Mouse (Mus musculus) frontal cortex, adult (tissue): Measurements from ENCODE around the gene Mlkl.

Experiments used
- ATAC-seq: cut with Nextera tagmentation; 2 replicates; pipeline ENCODE4 v1.9.2; 2017; ENCODE audit warnings: mild to moderate bottlenecking, moderate library complexity, mixed read lengths; ENCODE audit not compliant: low TSS enrichment

Mlkl gene

GRCm38 (mm10) chr8:111337890-111338347 is at the start of gene Mlkl:
Gene Mlkl (minus strand): TSS chr8:111338177.
- peak; percentile 69; the same call in 1 of the 2 replicates for ATAC-seq

DNA sequence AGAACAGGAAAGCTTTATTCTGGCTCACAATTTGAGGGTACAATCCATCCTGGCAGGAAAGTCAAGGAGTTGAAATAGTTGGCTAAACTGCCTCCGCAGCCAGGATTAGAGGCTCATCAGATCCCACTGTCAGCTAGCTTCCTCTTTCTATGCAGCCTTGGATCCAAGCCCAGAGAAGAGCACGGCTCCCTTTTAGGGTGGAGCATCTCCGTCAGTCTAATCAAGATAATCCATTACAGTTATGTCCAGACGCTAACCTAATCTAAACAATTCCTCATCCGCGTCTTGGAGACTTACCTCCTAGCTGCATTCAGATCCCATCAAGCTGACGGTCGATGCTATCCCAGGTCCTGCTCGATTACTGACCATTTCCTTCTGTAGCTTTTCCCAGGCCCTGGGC is 47.9 kb upstream of the Mlkl start:
- ATAC-seq, result no peak

DNA sequence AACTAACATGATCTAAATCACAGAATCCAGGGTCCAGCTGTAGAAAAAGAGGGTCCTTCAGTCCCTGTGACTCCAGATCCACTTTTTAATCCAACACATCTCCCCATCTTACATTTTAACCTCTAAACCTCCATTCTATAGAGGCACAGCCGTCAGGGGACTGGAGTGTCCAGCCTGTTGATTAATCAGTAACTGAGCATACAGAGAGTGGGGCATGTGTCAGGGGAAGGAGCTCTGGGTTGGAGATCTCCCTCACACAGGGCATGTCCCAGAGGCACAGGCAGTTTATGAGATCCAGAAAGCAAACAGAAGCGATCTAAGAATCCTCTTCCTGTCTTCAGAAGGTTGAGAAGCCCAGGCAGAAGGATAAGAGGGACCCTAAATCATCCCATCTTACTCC is 46.7 kb upstream of the Mlkl start:
- no peak for ATAC-seq

GRCm38 (mm10) chr8:111375192-111375591 is 37.2 kb upstream of the Mlkl start:
- ATAC-seq, result peak; percentile 55; the same call in 1 of the 2 replicates

GRCm38 (mm10) chr8:111369711-111370110 is 31.7 kb upstream of the Mlkl start:
- no peak for ATAC-seq

- ATAC-seq, result no peak
Measured at GRCm38 (mm10) chr8:111367350-111367749, 29.4 kb upstream of the Mlkl start.

GRCm38 (mm10) chr8:111366610-111367234 is 28.7 kb upstream of the Mlkl start:
- ATAC-seq, result peak; percentile 25

DNA sequence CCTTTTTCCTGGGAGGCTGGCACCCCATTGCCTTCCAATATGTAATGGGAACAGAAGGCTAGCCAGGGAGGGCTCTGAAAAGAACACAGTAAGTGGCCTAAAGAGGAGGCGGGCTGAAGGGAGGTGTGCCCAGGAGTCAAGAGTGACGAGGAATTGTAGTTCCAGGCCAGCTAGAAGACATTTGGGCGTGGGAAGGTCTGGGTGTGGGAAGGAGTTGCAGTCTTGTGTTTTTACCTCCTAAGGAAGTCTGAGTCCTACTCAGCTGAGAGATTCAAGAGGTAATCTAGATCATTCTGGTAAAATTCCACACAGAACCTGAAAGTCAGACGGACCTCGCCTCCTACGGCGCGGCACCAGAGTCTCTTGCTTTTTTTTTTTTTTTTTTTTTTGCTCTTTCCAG is 25.5 kb upstream of the Mlkl start:
- peak; percentile 79 for ATAC-seq

DNA sequence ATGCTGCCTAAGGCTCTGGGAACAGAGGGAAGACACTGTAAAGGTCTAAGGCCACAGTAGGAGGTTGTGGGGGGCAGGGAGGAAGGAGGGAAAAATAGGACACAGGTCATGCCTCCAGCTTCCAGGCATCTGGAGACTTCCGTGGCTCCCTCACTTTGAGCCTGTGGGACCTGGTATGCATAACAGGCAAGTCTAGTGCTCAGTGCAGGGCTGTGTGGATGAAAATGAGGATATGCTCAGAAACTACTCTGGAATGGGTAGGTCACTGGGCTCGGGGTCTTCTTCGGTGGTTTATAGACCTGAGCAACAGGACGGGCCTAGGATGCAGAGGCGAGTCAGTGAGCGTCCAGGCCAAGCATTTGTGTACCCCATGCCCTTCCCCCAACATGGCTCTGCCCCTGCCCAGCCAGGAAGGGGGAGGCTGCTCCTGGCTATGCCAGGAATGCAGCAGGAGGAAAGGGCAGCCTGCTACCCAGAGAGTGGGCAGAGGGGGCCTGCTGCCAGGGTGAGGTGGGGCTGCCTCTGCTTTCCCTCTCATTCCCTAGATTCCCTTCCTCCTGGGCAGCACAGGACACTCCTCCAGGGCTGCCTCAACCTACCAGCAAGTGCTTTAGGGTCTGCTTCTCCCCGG is 22.7 kb upstream of the Mlkl start:
- ATAC-seq, result no peak

- ATAC-seq, result no peak
Measured at GRCm38 (mm10) chr8:111359936-111360335, 22.0 kb upstream of the Mlkl start.

GRCm38 (mm10) chr8:111358905-111359304 is 20.9 kb upstream of the Mlkl start:
- ATAC-seq, result no peak

DNA sequence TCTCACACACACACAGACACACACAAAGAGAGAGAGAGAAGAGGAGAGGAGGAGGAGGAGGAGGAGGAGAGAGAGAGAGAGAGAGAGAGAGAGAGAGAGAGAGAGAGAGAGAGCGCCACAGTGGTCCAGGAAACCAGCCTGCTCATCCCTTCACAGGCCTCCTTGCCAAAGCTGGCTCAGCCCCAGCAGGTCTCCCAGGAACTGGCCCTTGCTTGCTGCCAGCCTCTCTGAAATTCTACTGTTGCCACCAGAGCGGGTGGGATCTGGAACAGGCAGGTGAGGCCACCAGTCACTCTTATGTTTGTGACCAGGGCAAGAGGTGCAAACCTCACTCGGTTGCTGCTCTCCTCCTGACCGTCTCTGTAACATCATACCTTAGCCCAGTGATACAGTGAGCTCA is 19.5 kb upstream of the Mlkl start:
- ATAC-seq, result no peak

- peak; percentile 73 for ATAC-seq
Measured at GRCm38 (mm10) chr8:111353497-111353896, 15.5 kb upstream of the Mlkl start.

DNA sequence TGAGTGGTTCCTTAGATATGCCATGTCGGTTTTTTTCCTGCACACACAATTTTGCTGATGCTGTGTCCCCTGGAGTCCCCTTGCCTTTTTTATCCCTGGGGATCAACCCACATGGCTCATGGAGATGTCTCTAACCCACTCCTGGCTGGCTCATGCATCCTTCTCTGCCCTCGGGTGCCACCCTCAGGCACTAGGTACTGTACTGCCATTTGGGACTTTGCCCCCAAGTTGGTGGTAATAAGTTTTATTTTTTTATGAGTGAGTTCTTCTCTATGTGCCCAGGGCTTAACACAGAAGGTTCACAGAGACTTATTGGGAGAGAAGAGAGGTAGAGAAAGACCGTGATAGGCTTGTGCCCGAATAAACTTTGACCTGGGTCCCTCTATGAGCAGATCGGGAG is 14.3 kb upstream of the Mlkl start:
- no peak for ATAC-seq

- no peak for ATAC-seq
Measured at GRCm38 (mm10) chr8:111350577-111350976, 12.6 kb upstream of the Mlkl start.

DNA sequence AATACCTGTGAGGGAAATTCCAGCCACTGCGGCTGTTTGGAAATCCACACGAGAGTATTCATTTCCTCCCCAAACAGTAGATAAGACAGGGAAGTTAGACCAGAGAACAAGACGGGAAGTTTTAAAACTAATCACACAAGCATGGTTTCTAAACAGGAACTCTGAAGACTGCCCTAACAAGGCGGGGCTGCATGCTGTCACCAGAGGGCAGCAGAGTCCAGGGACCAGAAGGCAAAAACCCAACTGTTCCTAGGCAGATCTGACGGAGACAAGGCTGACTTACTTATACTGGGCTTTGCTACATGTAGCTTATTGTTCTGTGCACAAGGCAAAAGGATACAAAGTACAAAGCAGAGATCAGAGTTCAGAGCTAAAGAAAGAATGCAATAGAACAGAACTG is 5.2 kb upstream of the Mlkl start:
- peak; percentile 96 for ATAC-seq

- no peak for ATAC-seq
Measured at GRCm38 (mm10) chr8:111340186-111340585, 2.2 kb upstream of the Mlkl start.

- ATAC-seq, result no peak
Measured at GRCm38 (mm10) chr8:111338370-111339208, 612 bp upstream of the Mlkl start.

DNA sequence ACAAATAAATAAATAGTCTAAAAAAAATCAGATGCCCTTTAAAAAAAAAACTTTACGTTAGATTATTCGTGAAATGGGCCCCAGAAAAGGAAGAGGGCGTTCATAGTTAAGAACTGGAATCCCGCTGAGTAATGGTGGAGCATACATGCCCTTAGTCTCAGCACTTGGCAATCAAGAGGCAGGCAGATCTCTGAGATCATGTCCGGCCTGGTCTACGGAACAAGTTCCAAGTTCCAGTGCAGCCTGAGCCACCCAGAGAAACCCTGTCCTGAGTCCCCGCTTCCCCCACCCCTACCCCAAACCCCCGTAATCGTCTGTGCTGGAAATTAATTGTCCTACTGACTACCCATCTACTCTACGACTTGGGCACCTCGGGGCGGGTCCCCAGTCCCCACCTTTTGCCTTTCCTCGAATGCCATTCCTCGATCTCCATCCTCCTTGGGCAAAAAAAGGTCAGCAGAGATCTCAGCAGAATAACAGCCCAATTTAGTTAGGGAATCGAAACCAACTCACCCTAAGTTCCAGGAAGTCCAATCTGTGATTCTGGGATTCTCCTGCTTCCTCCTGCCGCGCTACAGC is 577 bp downstream of the Mlkl start:
- no peak for ATAC-seq

GRCm38 (mm10) chr8:111336692-111337091 is 1.3 kb downstream of the Mlkl start:
- ATAC-seq, result no peak

DNA sequence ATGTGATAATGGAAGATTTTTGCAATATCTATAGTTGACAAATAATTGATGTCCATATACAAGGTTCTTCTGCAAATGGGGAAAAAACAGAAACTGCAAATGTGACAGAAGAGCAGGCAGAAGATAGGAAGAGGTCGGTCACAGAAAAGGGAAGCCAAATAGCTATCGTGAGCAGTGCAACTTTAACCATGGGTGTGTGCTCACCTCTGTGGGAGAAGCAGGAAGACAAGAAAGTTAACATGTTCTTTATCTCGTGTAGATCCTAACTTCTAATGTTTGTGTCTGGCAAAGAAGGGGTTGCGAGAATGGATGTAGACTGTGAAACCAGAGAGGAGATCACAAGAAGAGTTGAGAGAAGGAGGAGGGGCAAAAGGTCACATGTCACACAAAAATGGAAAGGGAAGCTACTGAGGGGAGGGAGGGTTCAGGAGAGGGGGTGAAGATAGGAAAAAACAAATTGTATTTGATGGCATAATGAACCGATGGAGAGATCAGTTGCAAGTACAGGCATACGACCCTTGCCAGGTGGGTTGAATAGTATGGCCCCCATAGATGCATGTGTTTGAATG is 12.7 kb downstream of the Mlkl start:
- no peak for ATAC-seq

DNA sequence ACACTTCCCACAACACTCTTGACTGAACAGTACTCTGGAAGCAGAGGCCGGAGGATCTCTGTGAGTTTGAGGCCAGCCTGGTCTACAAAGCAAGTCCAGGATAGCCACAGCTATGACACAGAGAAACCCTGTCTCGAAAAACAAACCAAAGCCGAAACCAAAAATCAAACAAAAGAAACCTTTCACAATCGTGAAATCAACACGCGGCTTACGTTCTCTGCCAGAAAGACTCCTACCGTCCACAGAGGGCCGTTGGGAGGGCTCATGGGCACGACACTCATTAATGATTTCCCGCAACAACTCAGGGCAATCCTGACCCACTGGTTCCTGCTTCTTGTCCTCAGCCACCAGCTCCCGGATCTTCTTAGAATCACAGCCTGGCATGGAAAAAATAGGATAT is 23.2 kb downstream of the Mlkl start:
- no peak for ATAC-seq
